Mouse (Mus musculus) embryonic facial prominence, embryonic 14.5 days (tissue): ENCODE data around the gene Pds5b. TPM values are rescaled to one million over a fixed set of nuclear protein-coding genes. Genes with fewer than 3 reads are reported as not detected.
"Not testable (repeated sequence)": the region's sequence is repeated elsewhere in the genome, so short reads cannot be mapped to it uniquely, and the experiment has no call there.

Experiments
- ATAC-seq: fragments of 200-750 bp; cut with Nextera tagmentation; 2 replicates; pipeline ENCODE4 v1.8.0; 2017; ENCODE audit warnings: low read depth, moderate number of reproducible peaks, moderate TSS enrichment
- DNase-seq: peaks from one replicate; pipeline ENCODE4 v3.0.0-alpha.2; 2015; ENCODE audit warnings: low spot score
- H3K27ac ChIP-seq: fragments of 300-500 bp; sonication (generic); replicated peaks from 2 replicates; pipeline ENCODE4 v1.5.1; 2014; ENCODE audit warnings: low read depth, mild to moderate bottlenecking, low read length, moderate library complexity
- H3K27me3 ChIP-seq: fragments of 300-500 bp; sonication (generic); replicated peaks from 2 replicates; pipeline ENCODE4 v1.6.1; 2014; ENCODE audit warnings: low read length; ENCODE audit not compliant: control insufficient read depth, insufficient read depth
- H3K36me3 ChIP-seq: fragments of 300-500 bp; sonication (generic); 2 replicates; pipeline ENCODE4 v1.6.1; 2014; ENCODE audit warnings: low read length, mixed read lengths; ENCODE audit not compliant: control insufficient read depth, insufficient read depth
- H3K4me1 ChIP-seq: fragments of 300-500 bp; sonication (generic); 2 replicates; pipeline ENCODE4 v1.6.1; 2014; ENCODE audit warnings: antibody characterized with exemption, low read length; ENCODE audit not compliant: control insufficient read depth, insufficient read depth
- H3K4me2 ChIP-seq: fragments of 300-500 bp; sonication (generic); 2 replicates; pipeline ENCODE4 v1.6.1; 2014; ENCODE audit warnings: low read depth, mild to moderate bottlenecking, low read length, moderate library complexity, mixed read lengths
- H3K4me3 ChIP-seq: fragments of 300-500 bp; sonication (generic); 2 replicates; pipeline ENCODE4 v1.5.1; 2014; ENCODE audit warnings: low read depth, mild to moderate bottlenecking, low read length
- H3K9ac ChIP-seq: fragments of 300-500 bp; sonication (generic); 2 replicates; pipeline ENCODE4 v1.6.1; 2014; ENCODE audit warnings: low read depth, mild to moderate bottlenecking, low read length, moderate library complexity, mixed read lengths
- H3K9me3 ChIP-seq: fragments of 300-500 bp; sonication (generic); 2 replicates; pipeline ENCODE4 v1.6.1; 2016; ENCODE audit warnings: low read length; ENCODE audit not compliant: control insufficient read depth
- WGBS: fragments of 180-500 bp; shearing (Covaris S2); extraction: QIAGEN DNeasy Blood & Tissue Kit; methylation state at CpG from one replicate; pipeline ENCODE4 v1.1.7; 2014; 5-methylcytosine and 5-hydroxymethylcytosine counted together
- polyA plus RNA-seq: library from polyadenylated mRNA; unstranded; fragments of >200 nt; fragmentation: Nextera tagmentation; extraction: Ambion mirVana; gene quantifications from 2 replicates; pipeline ENCODE4 v1.2.1, GENCODE M21; 2014

Pds5b gene
- polyA plus RNA-seq, 1 experiment from 2014 or later: 38.1 TPM

DNA sequence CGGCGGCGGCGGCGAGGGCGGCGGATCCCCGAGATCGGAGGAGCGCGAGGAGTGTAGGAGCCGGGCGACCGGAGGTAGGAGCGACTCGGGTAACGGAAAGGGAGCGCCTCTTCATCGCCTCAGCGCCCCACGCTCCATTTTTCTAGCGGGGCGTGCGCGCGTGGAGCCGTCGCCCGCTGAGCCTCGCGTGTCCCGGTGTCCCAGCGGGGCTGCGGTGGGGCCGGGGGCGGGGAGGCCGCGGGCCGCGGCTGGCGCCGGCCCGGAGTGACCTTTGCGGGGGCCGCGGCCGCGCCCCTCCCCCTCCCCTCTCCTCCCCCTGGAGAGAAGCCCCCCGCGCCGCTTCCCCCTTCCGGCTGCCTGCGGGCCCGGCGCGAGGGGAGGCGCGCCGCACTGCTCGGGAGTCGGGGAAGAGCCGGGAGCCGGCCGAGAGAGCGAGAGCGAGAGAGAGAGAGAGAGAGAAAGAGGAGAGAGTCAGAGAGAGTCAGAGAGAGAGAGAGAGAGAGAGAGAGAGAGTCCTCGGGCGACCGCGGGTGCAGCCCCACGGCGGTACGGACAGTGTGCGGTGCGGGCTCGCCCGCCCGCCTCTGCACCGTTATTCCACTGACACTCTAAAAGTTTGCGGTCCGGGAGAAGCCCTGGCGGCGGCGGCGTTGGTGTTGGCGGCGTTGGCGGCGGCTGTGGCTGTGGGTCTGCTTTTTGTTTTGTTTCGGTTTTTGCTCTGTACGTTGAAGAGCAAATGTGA, 512 bp downstream of the Pds5b start:
- H3K4me1 ChIP-seq: peaks cover 9% of the 10 kb centered on the region
- under 1% methylated on average over 41 of the region's 91 CpGs for WGBS
- peak overlapping the region; percentile 96 for H3K27ac ChIP-seq
- no peaks in the 10 kb centered on the region for H3K9me3 ChIP-seq
- H3K4me2 ChIP-seq: peak overlapping the region; percentile 56
- ATAC-seq: peak; percentile 58
- peak overlapping the region; percentile 98 for H3K9ac ChIP-seq
- H3K36me3 ChIP-seq: no peaks in the 10 kb centered on the region
- H3K4me3 ChIP-seq: peak overlapping the region; percentile 95
- H3K27me3 ChIP-seq: no peaks in the 10 kb centered on the region
- DNase-seq: peak; percentile 47

DNA sequence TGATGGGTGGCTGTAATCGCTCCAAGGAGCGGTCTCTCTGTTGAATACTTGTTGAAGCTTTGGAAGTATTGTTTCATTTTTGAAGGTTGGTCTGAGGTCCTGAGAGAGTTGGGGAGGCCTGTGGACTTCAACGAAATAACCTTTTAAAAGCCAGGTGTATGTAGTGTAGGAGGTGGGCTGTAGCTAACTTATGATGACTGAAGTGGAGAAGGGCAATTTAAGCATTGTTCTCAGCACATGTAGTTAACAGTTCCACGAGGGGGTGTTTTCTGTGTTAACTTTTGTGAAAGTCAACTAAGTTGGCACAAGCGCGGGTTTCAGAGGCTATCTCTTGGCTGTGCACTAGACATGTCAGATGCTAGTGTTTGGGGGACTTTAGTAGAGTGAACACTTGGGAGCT, 1.3 kb downstream of the Pds5b start:
- H3K4me3 ChIP-seq: peak overlapping the region; percentile 95
- no peaks in the 10 kb centered on the region for H3K36me3 ChIP-seq
- H3K9ac ChIP-seq: peak overlapping the region; percentile 98
- DNase-seq (no peak), ATAC-seq (no peak)
- peaks cover 9% of the 10 kb centered on the region for H3K4me1 ChIP-seq
- H3K4me2 ChIP-seq: peak overlapping the region; percentile 56
- H3K27ac ChIP-seq: no peak overlapping the region
- 49% methylated on average over 6 of the region's 6 CpGs for WGBS
- H3K9me3 ChIP-seq: no peaks in the 10 kb centered on the region
- H3K27me3 ChIP-seq: no peaks in the 10 kb centered on the region

DNA sequence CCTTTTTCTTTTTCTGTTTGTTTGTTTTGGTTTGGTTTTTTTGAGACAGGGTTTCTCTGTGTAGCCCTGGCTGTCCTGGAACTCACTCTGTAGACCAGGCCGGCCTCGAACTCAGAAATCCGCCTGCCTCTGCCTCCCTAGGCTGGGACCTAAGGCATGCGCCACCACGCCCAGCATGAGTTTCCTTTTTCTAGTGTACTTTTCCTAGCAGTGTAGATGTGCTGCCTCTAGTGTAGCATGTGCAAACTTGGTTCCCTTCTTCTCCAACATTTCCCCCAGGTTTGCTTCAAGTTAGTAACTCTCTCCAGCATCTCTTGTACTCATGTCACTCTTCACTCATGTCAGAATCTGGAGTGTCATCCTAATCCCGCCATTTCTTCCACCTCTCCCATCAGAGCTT, 9.3 kb downstream of the Pds5b start:
- DNase-seq, H3K9ac ChIP-seq, H3K36me3 ChIP-seq, H3K9me3 ChIP-seq, H3K27me3 ChIP-seq, ATAC-seq, H3K4me2 ChIP-seq, H3K4me1 ChIP-seq, H3K27ac ChIP-seq, H3K4me3 ChIP-seq: not testable (repeated sequence)
- 97% methylated on average over 6 of the region's 6 CpGs for WGBS

DNA sequence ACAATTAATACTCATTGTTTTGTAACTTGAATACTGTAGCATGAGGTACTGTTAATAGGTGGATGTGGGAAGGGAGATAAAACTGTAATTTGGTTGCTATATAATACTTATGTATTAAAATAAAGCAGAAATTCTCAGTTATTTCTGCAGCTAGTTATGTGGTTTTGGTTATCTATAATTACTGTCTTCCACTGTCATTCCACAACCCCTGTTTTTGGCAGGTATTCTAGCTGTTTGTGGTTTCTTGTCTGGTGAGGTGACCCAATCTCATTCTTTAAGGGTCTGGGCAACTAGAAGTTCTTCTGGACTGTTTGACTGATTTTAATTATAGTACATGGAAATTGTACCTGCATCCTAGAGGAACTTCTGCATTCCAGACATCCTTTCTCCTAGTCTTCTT, 17.1 kb downstream of the Pds5b start:
- Histone ChIP-seq H3K9ac (no peak overlapping the region), H3K4me3 (no peak overlapping the region), H3K4me1 (no peaks in the 10 kb centered on the region), H3K27ac (no peak overlapping the region), H3K36me3 (peaks cover 14% of the 10 kb centered on the region), H3K4me2 (no peak overlapping the region), H3K9me3 (0 out of 2 replicates have a peak, but pooled peaks cover 4% of the 10 kb centered on the region), H3K27me3 (no peaks in the 10 kb centered on the region)
- DNase-seq (no peak), ATAC-seq (no peak)

DNA sequence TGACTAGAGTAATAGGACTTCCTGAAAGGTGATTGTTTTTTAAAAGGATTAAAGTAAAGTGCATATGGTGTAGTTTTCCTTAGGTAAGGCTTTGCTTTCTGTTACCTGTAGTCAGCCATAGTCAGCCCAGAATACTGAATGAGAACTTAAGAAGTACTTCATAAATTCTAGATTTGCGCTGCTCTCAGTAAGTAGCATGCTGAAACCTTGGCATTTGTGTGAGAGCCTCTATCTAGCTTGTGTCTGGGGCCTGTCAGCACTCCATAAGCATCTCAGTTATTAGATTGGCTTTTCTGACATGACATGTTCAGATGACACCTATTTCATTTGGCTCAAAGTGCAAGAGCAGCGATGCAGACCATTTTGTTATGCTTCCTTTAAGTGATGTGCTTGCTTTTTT, 19.7 kb downstream of the Pds5b start:
- Histone ChIP-seq H3K27ac (no peak overlapping the region), H3K9ac (no peak overlapping the region), H3K4me2 (no peak overlapping the region), H3K4me3 (no peak overlapping the region), H3K27me3 (no peaks in the 10 kb centered on the region), H3K36me3 (peaks cover 24% of the 10 kb centered on the region), H3K9me3 (0 out of 2 replicates have a peak, but pooled peaks cover 7% of the 10 kb centered on the region), H3K4me1 (no peaks in the 10 kb centered on the region)
- DNase-seq: no peak
- 93% methylated on average over 2 of the region's 2 CpGs for WGBS
- no peak for ATAC-seq

DNA sequence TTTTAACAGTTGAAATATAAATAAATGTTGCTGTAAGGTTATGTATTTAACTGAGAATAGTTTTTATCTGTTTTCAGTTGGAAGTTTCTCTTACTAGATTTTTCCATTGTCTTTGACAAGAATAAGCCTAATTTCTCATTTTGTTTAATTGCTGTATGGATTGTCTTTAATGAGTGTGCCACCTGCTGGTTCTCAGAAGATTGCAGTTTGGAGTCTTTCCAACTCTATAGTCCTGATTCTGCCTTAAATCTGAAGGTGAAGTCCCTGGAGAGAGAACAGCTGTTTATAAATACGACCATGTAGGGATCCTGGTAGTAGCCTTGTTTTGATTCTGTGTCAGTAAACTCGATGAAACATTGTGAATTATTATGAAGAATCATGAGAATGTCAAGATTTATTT, 29.2 kb downstream of the Pds5b start:
- DNase-seq (peak; percentile 16), ATAC-seq (no peak)
- H3K4me2 ChIP-seq: no peak overlapping the region
- H3K9me3 ChIP-seq: 0 out of 2 replicates have a peak, but pooled peaks cover 2% of the 10 kb centered on the region
- 63% methylated on average over 2 of the region's 2 CpGs for WGBS
- H3K27ac ChIP-seq: no peak overlapping the region
- no peaks in the 10 kb centered on the region for H3K27me3 ChIP-seq
- no peak overlapping the region for H3K4me3 ChIP-seq
- H3K9ac ChIP-seq: no peak overlapping the region
- no peaks in the 10 kb centered on the region for H3K4me1 ChIP-seq
- H3K36me3 ChIP-seq: peaks cover 10% of the 10 kb centered on the region; the same call in 1 of the 2 replicates

DNA sequence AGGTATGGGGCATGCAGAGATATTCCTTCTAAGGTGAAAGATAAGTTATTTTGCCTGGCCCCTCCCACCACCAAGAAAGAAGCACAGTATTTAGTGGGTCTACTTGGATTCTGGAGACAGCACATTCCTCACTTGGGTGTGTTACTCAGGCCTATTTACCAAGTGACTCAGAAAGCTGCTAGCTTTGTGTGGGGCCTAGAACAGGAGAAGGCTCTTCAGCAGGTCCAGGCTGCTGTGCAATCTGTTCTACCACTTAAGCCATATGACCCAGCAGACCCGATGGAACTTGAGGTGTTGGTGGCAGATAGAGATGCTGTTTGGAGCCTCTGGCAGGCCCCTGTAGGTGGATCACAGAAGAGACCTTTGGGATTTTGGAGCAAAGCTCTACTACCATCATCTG, 33.1 kb downstream of the Pds5b start:
- not testable (repeated sequence) for H3K4me1 ChIP-seq, H3K4me3 ChIP-seq, H3K36me3 ChIP-seq, H3K9ac ChIP-seq, ATAC-seq, DNase-seq, H3K27me3 ChIP-seq, H3K4me2 ChIP-seq, H3K27ac ChIP-seq, H3K9me3 ChIP-seq
- WGBS: 100% methylated on average over 1 of the region's 1 CpGs

DNA sequence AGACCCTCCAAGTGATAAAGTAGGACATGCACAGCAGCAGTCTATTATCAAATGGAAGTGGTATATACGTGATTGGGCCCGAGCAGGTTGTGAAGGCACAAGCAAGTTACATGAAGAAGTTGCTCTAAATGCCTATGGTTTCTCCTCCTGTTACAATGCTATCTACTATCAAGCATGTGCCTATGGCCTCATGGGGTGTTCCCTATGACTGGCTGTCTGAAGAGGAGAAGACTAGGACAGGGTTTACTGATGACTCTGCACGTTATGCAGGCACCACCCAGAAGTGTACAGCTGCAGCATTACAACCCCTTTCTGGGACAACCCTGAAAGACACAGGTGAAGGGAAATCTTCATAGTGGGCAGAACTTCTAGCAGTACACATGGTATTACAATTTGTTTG, 33.6 kb downstream of the Pds5b start:
- H3K27me3 ChIP-seq, H3K4me2 ChIP-seq, H3K4me3 ChIP-seq, H3K27ac ChIP-seq, ATAC-seq, DNase-seq, H3K4me1 ChIP-seq, H3K9ac ChIP-seq, H3K9me3 ChIP-seq, H3K36me3 ChIP-seq: not testable (repeated sequence)
- WGBS: 97% methylated on average over 3 of the region's 3 CpGs

DNA sequence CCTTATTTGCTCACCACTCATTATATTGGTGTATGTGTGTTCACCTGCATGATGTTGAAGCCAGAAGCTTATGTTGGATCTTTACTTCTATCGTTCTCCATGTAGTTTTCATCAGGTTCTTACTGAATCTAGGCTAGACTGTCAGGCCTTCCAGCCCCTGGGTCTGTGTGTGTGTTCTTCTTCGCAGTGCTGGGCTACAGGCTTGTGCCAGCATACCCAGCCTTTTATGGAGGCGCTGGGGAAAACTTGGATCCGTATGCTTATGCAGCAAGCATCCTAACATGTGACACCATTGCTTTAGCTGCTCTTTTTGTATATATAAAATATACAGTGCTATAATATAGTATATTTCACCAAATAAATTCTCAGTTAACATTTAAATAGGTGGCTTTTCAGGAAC, 38.0 kb downstream of the Pds5b start:
- Histone ChIP-seq H3K4me2 (no peak overlapping the region), H3K36me3 (no peaks in the 10 kb centered on the region), H3K27ac (no peak overlapping the region), H3K27me3 (no peaks in the 10 kb centered on the region), H3K9ac (no peak overlapping the region), H3K4me1 (no peaks in the 10 kb centered on the region), H3K4me3 (no peak overlapping the region), H3K9me3 (no peaks in the 10 kb centered on the region)
- WGBS: 95% methylated on average over 4 of the region's 4 CpGs
- ATAC-seq (no peak), DNase-seq (no peak)
